Mouse (Mus musculus): ENCODE data around the gene Ppp2r1a. TPM values are rescaled to one million over a fixed set of nuclear protein-coding genes. Genes with fewer than 3 reads are reported as not detected.

The Ppp2r1a gene
- total RNA-seq (2014; rRNA removed) = 628 and 654 TPM in 2 replicates
- polyA plus RNA-seq (2015; fragmentation: Nextera tagmentation; extraction: Ambion mirVana) = 717 and 789 TPM in 2 replicates

DNA sequence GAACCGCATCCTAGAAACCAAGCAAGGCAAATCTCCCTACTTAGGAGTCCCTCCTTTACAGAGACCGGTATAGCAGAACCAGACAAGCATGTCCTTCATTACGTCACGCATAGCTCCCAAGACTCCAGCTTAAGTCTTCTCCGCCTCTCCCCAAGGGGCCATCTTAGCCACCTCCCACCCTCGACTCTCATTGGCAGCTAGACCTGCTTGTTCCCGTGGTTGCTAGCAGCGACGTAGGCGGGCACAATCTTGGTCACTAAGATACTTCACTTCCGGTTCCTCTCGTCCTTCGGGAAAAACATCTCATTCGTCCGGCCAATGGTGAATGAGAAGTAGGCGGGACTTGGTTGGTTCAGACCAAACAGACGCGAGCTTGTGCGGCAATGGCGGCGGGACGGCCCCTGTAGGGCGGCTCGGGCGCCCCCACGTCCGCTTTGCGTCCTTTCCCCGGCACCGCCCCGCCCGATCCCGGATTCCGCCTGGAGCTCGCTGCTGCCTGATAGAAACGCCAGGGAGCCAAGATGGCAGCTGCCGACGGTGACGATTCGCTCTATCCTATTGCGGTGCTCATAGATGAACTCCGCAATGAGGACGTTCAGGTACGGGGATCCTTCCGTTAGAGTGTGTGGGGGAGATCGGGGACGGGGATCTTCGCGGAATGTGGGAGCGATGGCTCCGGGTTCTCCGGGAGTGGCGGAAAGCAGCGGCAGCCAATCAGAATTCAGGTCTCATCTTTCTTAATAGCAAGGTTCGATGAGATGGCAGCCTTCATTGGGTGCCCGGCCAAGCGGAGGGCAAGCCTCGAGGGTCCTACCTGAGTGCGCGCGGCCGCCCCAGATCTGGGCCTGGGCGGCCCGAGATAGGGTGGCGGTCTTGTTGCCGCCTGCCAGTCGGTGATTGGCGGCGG, at the start of gene Ppp2r1a:
TSS of gene Ppp2r1a (plus strand) at position 327 of the 907 bp plus-strand sequence.
- H3K27me3 ChIP-seq (ENCODE audit: insufficient read depth, low read length) = no peaks in the 10 kb centered on the region
- H3K4me1 ChIP-seq (ENCODE audit: insufficient read depth) = peaks cover 29% of the 10 kb centered on the region
- no peaks in the 10 kb centered on the region for H3K9me3 ChIP-seq (ENCODE audit: low read length)
- DNase-seq (peak; percentile 100), ATAC-seq (peak; percentile 97)
- H3K36me3 ChIP-seq (ENCODE audit: insufficient read depth) = no peaks in the 10 kb centered on the region
- WGBS = under 1% methylated on average over 69 of the region's 69 CpGs
- peak; percentile 52 for TF ChIP-seq CTCF (IDR thresholded peaks at IDR 0.05; ENCODE audit: low read depth)
- H3K4me3 ChIP-seq (ENCODE audit: low read depth, low read length) = peak within 1 kb of the TSS; percentile 73
- H3K4me2 ChIP-seq (ENCODE audit: low read depth) = peak within 1 kb of the TSS; percentile 76
- peak within 1 kb of the TSS; percentile 68 for H3K9ac ChIP-seq
- H3K27ac ChIP-seq (ENCODE audit: low read depth, low read length) = peak within 1 kb of the TSS; percentile 98

DNA sequence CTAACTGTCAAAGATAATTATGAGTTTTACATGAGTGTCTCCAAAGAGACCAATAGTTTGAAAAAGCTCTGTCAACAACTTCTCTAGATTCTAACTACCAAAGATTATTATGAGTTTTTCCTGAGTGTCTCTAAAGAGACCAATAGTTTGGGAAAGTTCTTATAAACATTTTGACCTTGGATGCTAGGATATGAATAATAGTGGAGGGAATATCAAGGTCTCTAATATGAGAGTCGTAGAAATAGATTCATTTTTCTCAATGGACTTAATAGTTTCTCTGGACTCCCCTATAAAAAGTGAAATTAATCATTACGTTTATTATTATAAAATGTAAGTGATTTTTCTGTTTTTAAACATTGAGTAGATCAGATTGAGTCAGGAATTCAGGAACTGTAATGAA, 40.1 kb upstream of the Ppp2r1a start, which contains the start of gene Vmn1r231:
TSS of gene Vmn1r231 (minus strand) at position 101 of the 400 bp plus-strand sequence.
- Histone ChIP-seq H3K27me3 (ENCODE audit: insufficient read depth, low read length) (no peaks in the 10 kb centered on the region), H3K36me3 (ENCODE audit: insufficient read depth) (no peaks in the 10 kb centered on the region), H3K4me2 (ENCODE audit: low read depth) (no peak within 1 kb of the TSS), H3K27ac (ENCODE audit: low read depth, low read length) (no peak within 1 kb of the TSS), H3K4me3 (ENCODE audit: low read depth, low read length) (no peak within 1 kb of the TSS), H3K9ac (no peak within 1 kb of the TSS), H3K4me1 (ENCODE audit: insufficient read depth) (no peaks in the 10 kb centered on the region), H3K9me3 (ENCODE audit: low read length) (no peaks in the 10 kb centered on the region)
- no peak for TF ChIP-seq CTCF (IDR thresholded peaks at IDR 0.05; ENCODE audit: low read depth)
- DNase-seq (no peak), ATAC-seq (no peak)
- WGBS = 60% methylated on average over 2 of the region's 2 CpGs

DNA sequence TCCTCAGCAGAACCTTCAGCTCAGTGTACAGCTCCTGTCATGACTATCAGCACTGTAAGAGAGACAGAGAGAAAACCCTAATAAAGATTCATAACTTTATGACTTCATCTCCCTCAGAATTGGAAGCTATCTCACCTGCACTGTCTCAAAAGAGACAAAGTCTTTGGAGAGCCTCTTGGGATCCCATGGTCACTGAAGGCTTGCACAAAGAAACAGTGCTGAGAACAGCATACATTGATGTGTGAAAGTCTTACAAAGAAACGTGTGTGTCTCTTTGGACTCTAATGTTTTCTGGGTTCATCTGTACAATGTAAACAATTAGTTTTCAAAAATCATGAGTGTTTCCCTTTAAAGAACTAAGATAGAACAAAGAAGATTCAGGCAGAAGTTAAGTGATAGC, 25.5 kb upstream of the Ppp2r1a start, which contains the start of gene Vmn1r232:
TSS of gene Vmn1r232 (minus strand) at position 101 of the 400 bp plus-strand sequence.
- Histone ChIP-seq H3K4me3 (ENCODE audit: low read depth, low read length) (no peak within 1 kb of the TSS), H3K9ac (no peak within 1 kb of the TSS), H3K9me3 (ENCODE audit: low read length) (no peaks in the 10 kb centered on the region), H3K36me3 (ENCODE audit: insufficient read depth) (no peaks in the 10 kb centered on the region), H3K27ac (ENCODE audit: low read depth, low read length) (no peak within 1 kb of the TSS), H3K4me1 (ENCODE audit: insufficient read depth) (no peaks in the 10 kb centered on the region), H3K27me3 (ENCODE audit: insufficient read depth, low read length) (no peaks in the 10 kb centered on the region), H3K4me2 (ENCODE audit: low read depth) (no peak within 1 kb of the TSS)
- ATAC-seq = no peak
- no peak for TF ChIP-seq CTCF (IDR thresholded peaks at IDR 0.05; ENCODE audit: low read depth)
- WGBS = 38% methylated on average over 1 of the region's 1 CpGs
- no peak for DNase-seq

DNA sequence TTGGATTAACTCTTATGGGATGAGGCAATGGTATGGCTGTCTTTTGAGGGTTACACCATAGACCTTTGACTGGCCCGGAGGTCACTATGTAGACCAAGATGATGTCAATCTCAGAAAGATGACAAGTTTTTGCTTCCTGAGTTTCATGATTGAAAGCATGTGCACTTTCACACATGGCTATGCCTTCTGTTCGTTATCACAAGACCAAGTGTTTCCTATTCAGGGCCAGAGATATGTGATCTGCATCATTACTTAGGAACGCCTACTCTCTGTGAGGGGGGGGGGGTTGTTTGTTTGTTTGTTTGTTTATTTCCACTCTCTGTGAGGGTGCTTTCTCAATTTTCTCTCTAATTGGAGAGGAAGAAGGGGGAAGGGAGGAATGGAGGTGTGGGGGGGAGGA, 885 bp upstream of the Ppp2r1a start:
- H3K9ac ChIP-seq = peak overlapping the region; percentile 66
- H3K9me3 ChIP-seq (ENCODE audit: low read length) = no peaks in the 10 kb centered on the region
- H3K4me3 ChIP-seq (ENCODE audit: low read depth, low read length) = peak overlapping the region; percentile 73
- no peak for ATAC-seq
- no peak for DNase-seq
- 30% methylated on average over 3 of the region's 3 CpGs for WGBS
- peak overlapping the region; percentile 90 for H3K27ac ChIP-seq (ENCODE audit: low read depth, low read length)
- TF ChIP-seq CTCF (IDR thresholded peaks at IDR 0.05; ENCODE audit: low read depth) = no peak
- no peaks in the 10 kb centered on the region for H3K27me3 ChIP-seq (ENCODE audit: insufficient read depth, low read length)
- peaks cover 29% of the 10 kb centered on the region for H3K4me1 ChIP-seq (ENCODE audit: insufficient read depth)
- H3K36me3 ChIP-seq (ENCODE audit: insufficient read depth) = no peaks in the 10 kb centered on the region
- peak overlapping the region; percentile 58 for H3K4me2 ChIP-seq (ENCODE audit: low read depth)

DNA sequence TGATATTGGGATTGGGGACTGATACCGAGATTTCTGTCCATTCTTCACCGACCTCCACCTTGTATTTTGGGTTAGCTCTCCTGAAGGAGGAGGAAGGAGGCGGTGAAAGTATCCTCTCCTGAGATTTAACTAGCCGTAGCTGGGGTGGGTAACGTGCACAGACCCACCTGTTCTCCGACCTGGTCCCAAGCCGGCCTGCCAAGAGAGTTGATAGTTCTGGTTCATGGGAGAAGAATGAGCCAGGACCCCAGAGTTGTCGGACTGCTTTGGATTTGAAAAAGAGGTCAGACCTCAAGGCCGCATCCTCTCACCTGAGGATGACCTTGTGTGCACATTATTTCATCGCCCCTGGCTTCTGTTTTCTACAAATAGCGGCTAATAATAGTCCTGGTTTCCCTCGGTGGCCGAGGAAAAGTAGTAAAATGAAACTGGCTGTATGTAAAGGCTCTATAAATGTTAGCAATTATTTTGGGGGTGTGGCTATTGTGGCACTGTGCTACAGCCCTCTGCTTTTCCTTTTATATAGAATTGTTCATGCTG, 985 bp downstream of the Ppp2r1a start:
- Histone ChIP-seq H3K27ac (ENCODE audit: low read depth, low read length) (peak overlapping the region; percentile 98), H3K9me3 (ENCODE audit: low read length) (no peaks in the 10 kb centered on the region), H3K4me3 (ENCODE audit: low read depth, low read length) (peak overlapping the region; percentile 73), H3K36me3 (ENCODE audit: insufficient read depth) (no peaks in the 10 kb centered on the region), H3K4me1 (ENCODE audit: insufficient read depth) (peaks cover 29% of the 10 kb centered on the region), H3K9ac (peak overlapping the region; percentile 68), H3K27me3 (ENCODE audit: insufficient read depth, low read length) (no peaks in the 10 kb centered on the region), H3K4me2 (ENCODE audit: low read depth) (peak overlapping the region; percentile 76)
- ATAC-seq (no peak), DNase-seq (no peak)
- TF ChIP-seq CTCF (IDR thresholded peaks at IDR 0.05; ENCODE audit: low read depth) = no peak
- 0% methylated on average over 13 of the region's 13 CpGs for WGBS

DNA sequence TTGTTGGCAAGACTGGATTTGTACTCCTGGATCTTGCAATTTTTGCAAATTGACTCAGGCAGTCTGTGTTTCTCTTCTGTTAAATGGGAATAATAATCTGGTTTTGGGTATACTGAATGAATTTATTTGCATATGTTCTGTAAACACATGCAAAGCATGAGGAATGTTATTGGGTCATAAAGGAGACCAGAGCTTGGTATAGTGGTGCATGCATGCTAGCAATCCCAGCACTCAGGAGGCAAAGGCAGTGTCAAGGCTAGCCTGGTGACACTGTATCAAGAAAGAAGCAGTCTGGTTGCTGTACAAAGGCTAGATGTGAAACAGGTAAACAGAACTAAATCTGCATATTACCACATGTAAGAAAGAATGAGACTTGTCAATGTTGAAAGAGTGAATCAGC, 1.5 kb downstream of the Ppp2r1a start:
- H3K36me3 ChIP-seq (ENCODE audit: insufficient read depth) = peaks cover under 1% of the 10 kb centered on the region
- ATAC-seq (no peak), DNase-seq (no peak)
- H3K4me1 ChIP-seq (ENCODE audit: insufficient read depth) = peaks cover 29% of the 10 kb centered on the region
- 0 out of 2 replicates have a peak overlapping the region, but pooled peaks have one; percentile 98 for H3K27ac ChIP-seq (ENCODE audit: low read depth, low read length)
- peak overlapping the region; percentile 76 for H3K4me2 ChIP-seq (ENCODE audit: low read depth)
- H3K9me3 ChIP-seq (ENCODE audit: low read length) = no peaks in the 10 kb centered on the region
- no peaks in the 10 kb centered on the region for H3K27me3 ChIP-seq (ENCODE audit: insufficient read depth, low read length)
- H3K4me3 ChIP-seq (ENCODE audit: low read depth, low read length) = peak overlapping the region; percentile 73
- no peak for TF ChIP-seq CTCF (IDR thresholded peaks at IDR 0.05; ENCODE audit: low read depth)
- peak overlapping the region; percentile 68 for H3K9ac ChIP-seq

DNA sequence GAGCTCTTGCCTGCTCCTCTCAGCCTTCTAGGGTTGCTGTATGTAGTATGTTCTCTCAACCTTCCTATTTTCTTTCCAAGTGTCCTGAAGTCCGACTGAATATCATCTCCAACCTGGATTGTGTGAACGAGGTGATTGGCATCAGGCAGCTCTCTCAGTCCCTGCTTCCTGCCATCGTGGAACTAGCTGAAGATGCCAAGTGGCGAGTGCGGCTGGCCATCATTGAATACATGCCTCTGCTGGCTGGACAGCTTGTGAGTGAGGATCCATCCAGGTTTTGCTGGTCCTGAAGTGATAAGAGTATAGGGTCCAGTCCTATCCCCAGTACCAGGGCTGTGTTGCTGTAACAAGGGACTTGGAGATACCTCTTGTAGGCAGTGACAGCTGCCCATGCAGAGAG, 15.3 kb downstream of the Ppp2r1a start:
- 92% methylated on average over 5 of the region's 5 CpGs for WGBS
- H3K9me3 ChIP-seq (ENCODE audit: low read length) = no peaks in the 10 kb centered on the region
- TF ChIP-seq CTCF (IDR thresholded peaks at IDR 0.05; ENCODE audit: low read depth) = no peak
- peaks cover 98% of the 10 kb centered on the region for H3K36me3 ChIP-seq (ENCODE audit: insufficient read depth)
- no peak overlapping the region for H3K27ac ChIP-seq (ENCODE audit: low read depth, low read length)
- no peaks in the 10 kb centered on the region for H3K4me1 ChIP-seq (ENCODE audit: insufficient read depth)
- no peak overlapping the region for H3K4me3 ChIP-seq (ENCODE audit: low read depth, low read length)
- H3K4me2 ChIP-seq (ENCODE audit: low read depth) = no peak overlapping the region
- H3K9ac ChIP-seq = no peak overlapping the region
- H3K27me3 ChIP-seq (ENCODE audit: insufficient read depth, low read length) = no peaks in the 10 kb centered on the region
- ATAC-seq (no peak), DNase-seq (no peak)
